Mouse (Mus musculus): ENCODE data around the gene Ccdc74a.

The Ccdc74a gene

DNA sequence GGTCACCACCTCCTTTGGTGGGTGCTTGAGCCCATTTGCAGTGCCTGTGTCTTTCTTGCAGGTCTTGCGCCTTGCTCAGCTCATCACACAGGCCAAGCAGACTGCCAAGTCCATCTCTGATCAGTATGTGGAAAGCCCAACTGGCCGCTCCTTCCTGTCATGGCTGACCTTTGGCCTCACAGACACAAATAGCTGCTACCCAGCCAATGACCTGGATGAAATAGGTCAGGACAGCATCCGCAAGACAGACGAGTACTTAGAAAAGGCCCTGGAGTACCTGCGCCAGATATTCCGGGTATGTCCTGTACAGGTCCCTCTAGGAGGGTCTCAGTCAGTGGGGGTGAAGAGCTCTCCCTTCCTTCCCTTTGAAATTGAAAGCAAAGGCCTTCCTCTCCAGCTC lies 5.0 kb upstream of the Ccdc74a start:
- DNase-seq (ENCODE audit: low spot score in 2 of 2): no peak

DNA sequence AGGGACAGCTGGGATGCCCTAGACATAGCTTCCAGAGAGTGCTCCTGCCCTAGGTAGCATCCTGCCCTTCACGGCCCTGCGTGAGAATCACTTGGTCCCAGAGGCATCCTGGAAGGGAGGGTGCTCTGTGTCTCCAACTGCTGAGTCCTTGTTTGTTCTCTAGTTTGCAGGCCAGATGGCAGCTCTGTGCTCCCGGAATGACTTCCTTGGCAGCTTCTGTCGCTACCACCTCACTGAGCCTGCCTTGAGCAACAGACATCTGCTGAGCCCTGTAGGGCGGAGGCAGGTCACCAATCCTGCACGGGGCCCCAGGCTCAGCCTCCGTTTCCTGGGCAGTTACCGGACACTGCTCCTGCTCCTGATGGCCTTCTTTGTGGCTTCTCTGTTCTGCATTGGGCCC lies 4.0 kb upstream of the Ccdc74a start:
- DNase-seq (ENCODE audit: low spot score in 2 of 2): no peak

DNA sequence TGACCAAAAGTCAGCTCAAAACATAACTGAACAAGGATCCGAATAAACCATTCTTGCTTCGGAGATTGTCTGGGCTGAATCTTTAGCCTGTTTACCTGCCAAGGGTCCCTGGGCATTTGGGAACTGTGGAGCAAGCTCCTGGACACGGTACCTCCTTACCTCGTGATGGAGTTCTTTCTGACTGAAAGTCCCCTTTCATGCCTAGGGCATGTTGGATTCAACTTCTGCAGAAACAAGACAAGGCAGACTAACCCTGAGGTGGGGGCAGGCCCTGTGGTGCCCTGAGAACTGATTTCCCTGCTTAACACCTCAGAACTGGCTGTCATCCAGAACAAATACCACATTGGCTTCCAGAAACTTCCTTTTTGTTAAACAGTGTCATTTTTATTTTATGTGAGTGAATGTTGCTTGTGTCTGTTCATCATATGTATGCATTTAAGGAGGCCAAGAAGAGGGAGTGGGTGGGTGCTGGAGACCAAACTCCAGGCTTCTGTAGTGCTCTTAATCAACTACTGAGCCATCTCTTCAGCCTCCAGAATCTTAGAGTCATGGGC lies 2.8 kb upstream of the Ccdc74a start:
- no peak for DNase-seq (ENCODE audit: low spot score in 2 of 2)

DNA sequence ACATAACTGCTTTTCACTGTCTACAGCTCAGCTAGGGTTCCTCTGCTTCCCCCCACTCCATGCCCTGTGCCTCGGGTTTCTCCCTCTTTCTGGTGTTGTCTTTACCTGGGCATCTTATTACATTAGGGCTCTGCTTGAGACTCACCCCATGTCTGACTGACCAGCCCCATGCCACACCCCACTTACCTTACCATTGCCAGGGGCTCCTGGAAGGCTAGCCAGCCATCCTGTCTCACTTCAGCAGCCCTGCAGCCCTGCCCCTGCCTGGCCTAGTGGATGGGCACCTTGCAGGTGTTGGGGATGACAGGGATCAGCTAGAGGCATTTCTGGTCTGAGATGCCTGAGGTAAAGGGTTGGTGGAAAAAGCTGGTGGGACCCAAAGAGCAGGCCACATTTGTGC lies 886 bp downstream of the Ccdc74a start:
- no peak for DNase-seq (ENCODE audit: low spot score in 2 of 2)

DNA sequence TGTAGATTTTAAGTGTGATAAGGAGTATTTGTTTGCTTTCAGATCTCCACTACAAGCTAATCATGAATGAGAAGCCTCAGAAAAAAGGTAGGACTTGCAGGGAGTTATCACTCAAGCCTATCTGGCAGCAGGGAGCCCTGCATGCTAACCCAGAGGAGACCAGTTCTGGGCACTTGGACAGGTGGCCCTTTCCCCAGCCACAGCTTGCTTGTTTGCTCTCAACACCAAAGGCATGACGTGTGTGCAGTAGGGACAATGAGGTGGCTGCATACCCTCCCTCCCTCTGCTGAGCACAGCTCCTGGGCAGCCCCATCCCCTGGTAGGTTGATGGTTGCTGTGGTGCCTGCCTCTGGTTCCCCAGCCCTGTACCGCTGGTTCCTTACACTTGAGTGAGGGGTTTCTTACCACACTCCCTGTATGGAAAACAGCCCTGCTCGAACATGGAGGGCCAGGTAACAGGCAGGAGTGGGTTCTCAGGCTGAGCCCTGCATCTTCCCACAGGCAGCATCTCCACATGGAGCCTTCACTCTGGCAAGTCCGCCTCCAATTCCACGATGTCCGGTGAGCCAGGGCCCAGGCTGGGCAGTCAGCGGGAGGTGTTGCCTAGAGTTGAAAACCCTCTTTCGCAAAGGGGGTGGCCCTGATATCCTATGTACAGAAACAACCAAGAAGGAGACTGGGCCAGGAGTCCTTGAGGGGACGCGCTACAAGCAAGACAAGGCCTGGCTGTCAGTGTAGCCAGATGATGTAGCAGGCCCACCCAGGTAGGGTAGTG lies 1.5 kb downstream of the Ccdc74a start:
- no peak for DNase-seq (ENCODE audit: low spot score in 2 of 2)

DNA sequence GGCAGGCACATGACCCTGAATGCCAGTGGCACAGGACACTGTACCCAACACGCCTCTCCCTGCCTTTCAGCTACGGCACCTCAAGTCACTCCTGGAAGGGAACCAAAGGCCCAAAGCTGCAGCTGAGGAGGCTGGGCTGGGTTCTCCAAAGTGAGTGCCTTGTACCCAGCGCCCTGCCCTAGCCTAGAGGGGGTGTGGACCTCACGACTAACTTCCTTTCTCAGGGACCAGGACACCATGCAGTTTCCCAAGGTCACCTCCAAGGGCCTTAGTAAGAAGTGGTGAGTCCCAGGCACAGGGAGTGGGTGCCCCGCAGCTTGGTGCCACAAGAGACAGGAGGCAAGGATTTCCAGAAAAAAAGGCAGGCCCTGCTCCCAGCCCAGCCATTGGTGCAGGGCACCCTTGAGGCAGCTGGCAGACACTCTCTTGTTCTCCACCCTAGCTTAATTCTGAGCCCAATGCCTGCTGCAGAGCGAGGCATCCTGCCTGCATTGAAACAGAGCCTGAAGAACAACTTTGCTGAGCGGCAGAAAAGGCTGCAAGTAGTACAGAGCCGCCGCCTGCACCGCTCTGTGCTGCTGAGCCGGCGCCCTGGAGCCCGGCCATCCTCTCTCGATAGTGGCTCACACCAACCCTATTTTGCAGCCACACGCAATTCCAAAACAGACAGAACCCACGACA lies 3.8 kb downstream of the Ccdc74a start:
- no peak for DNase-seq (ENCODE audit: low spot score in 2 of 2)

DNA sequence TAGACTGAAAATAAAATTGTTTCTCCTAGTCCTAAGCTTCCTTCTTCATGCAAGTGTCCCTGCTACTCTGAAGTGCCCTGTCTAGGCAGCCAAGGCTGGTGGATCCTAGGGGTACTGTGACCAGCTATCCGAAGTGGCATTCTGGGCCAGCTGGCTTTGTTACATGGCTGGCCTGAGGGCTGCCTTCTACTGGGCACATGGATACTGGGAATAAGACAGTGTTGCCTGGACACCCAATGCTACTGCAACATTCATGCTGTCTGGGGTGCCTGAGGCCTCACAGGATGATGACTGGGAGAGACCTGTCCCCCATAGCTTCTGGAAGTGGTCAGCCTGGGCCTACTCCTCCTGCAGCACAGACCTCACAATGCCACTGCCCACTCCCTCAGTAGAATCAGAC lies 4.4 kb downstream of the Ccdc74a start:
- DNase-seq (ENCODE audit: low spot score in 2 of 2): no peak

DNA sequence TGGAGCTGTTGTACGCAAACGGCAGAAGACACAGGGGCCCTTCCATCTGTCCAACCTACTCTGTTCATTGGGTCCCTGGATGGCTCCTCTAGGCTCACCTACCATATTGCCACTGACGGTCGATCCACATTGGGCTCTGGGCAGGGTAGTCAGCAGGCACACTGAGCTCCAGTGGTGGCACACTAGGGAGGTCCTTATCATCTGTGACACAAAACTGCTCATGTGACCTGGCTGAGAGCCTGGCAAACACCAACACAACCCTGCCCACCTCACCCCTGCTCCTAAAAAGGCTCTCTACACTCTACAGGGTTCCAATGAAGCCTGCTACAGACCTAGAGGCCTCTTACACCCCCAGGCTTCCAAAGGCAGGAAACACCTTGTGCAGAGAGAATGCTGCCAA lies 6.3 kb downstream of the Ccdc74a start:
- DNase-seq (ENCODE audit: low spot score in 2 of 2): no peak

DNA sequence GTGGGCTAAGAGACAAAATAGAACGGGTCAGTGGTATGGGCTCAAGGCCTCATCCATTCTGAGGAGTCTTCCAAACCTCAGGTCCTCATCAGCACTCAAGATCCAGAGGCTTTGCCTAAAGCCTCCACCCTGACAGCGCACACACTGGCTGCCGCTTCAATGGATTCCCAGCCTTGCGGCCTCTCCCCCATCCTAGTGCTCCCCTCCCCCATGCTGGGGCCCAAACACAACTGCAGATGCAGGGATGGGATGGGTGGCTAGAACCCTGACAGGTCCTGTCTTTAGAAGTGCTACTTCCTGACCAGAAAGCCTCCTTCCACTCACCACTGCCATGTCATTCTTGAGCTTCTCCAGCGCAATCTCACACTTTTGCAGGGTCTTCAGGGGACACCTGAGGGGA lies 7.3 kb downstream of the Ccdc74a start:
- DNase-seq (ENCODE audit: low spot score in 2 of 2): no peak

DNA sequence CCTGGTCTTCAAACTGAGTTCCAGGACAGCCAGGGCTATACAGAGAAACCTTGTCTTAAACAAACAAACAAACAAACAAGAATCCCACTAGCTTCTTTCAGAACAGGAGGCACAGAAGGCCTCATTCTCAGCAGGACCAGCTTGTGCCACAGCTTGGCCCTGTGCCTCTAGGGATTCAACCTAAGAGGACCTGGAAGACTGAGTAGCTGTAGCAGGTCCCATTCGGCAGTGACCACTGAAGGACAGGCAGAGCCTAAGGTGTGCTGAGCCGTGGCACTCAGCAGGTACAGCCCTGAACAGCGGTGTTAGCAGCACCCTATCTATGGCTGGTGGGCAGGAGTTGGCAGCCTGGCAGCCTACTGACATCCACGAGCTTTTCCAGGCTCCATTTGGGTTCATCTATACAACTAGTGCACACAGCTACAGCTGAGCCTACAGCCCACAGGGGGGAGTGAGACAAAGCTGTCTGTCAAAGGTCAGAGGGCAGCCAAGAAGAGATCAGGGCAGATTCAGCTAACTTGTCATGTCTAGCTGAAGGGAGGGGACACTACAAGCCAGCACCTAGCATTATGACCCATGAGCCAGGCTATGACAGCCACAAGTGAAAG lies 8.0 kb downstream of the Ccdc74a start:
- DNase-seq (ENCODE audit: low spot score in 2 of 2): no peak

DNA sequence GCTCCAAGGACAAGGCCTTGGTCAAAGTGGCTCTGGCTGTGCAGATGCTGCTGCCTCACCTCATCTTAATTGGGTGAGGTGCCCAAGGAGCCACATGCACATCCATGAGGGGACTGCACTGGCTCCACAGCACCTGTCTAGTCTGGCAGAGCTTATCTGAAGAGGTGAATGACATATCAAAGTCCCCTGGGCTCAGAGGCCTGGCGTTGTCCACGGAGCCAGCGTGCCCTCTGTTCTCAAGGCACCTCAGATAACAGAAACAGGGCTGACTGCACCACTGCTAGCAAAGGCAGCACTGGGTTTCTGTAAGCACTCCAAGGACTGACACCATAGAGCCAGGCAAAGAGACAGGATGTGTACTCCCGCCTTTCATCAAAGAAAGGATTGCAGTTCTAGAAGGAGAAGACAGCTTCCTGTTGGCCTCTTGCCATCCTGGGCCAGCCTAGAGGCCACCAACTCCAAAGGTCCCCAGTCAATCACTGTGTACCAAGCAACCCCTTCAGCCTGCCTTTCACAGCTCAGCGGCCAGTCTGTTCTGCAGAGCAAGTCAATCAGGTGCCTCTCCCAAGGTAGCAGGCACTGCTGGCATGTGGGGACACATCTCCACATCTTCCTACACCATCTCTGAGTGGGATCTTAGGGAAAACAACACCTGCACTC lies 10.1 kb downstream of the Ccdc74a start:
- no peak for DNase-seq (ENCODE audit: low spot score in 2 of 2)

DNA sequence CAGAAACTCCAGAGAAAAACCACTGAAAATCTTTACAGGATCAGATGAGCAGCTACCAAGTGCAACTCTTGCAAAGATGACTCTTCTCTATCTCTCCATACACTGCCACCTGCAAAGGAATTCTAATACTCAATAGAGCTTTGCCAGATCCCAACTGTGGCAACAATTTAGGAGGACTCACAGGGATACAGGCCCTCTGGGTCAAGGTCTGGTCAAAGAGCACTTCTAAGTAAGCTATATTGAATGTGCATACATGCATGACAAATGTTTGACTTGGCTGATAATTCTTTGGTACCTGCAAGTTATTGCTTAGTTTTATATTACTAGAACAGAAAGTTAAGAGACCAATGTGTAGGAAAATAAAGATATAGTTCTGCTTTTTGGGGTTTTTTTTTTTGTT lies 19.3 kb downstream of the Ccdc74a start:
- DNase-seq (ENCODE audit: low spot score in 2 of 2): no peak

DNA sequence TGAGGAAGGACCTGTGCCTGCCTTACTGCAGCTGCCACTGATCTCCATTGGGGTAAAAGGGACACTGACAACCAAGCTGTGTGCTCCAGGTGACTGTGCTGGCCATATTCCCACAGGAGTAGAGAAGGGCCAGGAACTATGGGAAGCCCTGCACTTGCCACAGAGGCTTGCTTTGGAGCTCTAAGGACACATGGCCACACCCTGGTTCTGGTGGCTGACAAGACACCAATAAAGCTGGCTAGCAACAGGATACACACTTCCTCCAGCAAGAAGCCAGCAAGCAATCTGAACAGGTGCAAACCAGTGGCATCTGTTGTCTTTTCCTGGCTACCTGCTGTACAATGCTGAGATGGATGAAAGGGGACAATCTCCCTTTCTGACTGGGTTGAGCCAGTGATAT lies 23.6 kb downstream of the Ccdc74a start:
- no peak for DNase-seq (ENCODE audit: low spot score in 2 of 2)

DNA sequence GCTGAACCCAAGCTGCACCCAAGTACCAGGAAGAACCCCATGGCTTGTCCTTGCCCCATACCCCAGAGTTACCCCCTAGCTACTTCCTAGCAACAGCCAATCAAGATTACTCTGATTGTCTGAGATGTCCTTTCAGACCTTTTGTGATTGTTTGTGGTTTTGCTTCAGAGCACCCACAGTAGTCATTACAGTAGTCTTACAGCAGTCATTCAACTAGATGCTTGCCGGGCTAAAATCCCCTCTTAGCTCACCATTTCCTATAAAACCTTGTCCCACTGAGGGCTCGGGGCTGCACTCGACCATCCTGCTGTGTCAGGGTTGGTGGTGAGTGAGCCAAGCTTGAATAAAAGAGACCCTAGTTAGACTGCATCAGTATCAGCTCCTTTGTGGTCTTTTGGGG lies 48.6 kb downstream of the Ccdc74a start:
- DNase-seq (ENCODE audit: low spot score in 2 of 2): no peak
